Mouse (Mus musculus): ENCODE measurements around the gene Casp3.

Gene Casp3

DNA sequence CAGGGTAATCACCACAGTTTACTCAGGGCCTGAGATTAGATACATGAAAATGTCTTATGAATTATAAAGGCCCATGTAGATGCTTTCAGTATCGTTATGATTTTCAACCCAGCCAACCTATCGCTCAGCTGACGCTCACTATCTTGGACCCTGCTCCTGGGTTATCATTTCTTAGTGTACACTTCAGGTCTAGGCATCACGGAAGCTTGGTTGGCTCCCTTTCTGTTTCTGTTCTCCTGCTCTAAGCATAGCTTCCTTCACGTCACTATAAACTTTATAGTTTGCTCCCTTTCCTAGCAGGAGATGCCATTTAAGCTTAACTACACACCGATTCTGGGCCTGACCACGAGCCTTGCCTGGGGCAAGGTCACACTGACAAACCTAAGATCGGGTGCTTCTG, 5.5 kb upstream of the Casp3 start:
- no peak for DNase-seq

- no peak for DNase-seq
Measured at GRCm38 (mm10) chr8:46612913-46613312, 4.2 kb upstream of the Casp3 start.

- no peak for DNase-seq
Measured at GRCm38 (mm10) chr8:46613377-46613776, 3.7 kb upstream of the Casp3 start.

GRCm38 (mm10) chr8:46615936-46616335, 1.2 kb upstream of the Casp3 start:
- no peak for DNase-seq

DNA sequence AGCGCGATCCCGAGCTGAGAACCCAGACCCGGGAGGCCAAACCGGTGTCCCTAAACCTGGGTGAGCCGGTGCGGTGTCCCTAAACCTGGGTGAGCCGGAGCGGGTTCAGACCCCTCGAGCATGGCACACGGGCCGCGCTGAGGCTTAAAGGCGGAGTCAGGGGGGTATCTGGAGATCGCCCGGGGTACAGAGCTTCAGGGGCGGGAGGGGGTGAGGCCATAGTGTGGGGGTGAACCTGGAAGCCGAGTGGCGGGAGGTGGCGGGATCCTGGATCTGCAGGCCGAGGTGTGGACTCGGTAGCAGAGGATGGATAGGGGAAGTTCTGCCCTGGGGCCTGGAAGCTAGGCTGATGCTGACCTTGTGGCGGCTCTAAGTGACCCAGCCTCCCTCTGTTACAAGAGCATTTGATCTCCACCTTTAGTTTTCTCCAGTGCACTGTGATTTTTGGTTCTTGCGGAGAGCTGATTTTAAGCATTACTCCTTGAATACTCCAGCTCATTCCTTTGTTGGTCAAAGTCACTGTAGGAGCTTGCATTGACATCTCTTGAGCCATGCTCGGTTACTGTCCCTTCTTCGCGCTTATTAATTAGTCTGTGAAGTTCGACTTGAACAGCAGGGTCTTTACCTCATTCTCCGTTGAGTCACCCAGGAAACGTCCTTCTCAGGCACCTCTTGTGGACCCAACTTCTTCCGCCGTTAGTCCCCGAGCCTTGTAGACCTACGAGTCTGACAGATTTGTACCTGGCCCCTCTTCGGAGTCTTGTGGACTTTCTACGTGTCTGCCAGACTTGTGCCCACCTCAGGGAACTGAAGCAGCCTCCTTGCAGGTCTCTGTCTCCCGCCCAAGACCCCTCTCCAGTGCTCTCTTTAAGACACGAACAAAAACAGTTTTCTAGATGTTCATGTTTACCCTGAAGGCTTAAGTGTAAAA, 864 bp downstream of the Casp3 start:
- DNase-seq = peak in 1 of 2 experiments; percentile 40

DNA sequence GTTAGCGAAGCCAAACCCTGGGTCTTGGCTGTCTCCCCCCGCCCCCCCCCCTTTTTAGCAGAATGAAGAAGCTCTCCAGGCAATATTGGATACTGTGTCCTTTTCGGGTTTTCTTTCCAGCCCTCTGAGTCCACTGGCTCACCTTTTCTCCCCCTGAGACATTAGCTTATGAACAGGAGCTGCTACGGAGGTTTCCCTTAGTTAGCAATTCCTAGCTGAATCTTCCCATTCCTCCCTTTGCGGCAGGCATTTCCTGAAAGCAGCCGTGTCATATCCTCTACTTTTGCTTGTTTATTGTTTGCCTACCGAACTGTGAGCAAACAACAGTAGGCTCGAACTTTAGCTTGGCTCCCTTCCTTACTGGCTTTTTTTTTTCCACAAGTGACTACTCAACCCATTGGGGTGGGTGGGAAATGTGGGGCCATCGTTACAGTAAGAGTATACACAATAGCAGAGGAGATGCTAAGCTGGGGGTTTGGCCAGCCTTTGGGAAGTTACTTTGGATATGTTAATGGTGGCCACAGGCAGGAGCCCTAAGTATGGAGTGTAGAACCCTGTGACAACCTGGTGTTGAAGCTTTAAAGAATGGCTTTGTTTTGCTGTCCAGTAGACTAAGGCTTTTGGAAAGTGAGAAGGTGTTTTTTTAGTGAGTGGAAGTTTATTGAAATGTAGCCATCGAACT, 1.7 kb downstream of the Casp3 start:
- no peak for DNase-seq

DNA sequence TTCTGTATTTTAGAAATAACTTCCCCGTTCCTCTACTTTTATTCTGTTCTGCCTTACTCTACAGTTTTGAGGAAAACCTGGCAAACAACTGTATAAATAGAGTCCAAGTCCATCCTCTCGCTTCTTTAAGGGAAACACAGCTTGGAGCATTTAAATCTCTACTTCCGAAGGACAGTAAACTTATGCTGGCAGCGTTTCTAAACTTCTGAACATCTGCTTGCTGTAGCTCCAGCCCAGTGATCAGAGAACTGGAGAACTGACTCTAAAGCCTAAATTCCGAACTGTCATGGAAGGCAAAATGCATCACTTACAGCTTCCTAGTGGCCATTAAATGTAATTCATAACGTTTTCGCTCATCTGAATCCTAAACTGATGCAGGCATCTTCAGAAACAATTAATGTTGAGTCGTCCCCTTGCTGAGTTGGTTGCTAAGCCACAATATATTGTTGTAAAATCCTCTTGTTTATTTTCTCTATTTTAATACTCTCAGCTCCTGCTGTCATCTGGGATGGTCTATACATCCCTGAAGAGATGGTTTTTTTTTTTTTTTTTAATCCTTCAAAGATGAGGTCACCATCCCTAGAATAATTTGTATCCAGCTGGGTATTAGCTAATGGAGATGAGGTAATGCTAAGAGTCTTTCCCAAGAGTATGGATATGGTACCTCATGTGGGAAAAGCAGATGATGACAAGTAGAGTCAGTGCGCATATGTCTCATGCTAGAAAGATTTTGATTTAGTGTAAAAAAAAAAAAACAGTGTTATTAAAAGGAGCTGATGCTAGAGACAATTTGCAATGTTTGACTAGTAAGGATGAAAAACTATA, 5.6 kb downstream of the Casp3 start:
- DNase-seq = no peak

DNA sequence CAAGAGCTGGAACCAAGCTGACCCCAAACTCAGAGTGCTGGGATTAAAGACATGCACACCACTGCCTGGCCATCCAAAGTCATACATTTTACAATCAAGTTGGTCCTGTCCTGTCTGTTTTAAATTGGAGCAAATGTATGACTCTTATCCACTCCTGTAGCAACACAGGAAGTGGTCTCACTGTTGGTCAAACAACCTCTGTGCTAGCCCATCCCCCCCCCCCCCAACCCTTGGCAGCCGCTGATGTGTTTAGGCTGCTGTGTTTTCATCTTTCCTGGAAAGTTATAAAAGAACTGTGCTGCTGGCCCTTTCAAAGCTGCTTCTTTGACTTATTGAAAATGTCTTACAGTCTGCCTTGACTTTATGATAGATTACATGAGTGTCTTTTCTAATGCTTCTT, 8.1 kb downstream of the Casp3 start:
- no peak for DNase-seq

DNA sequence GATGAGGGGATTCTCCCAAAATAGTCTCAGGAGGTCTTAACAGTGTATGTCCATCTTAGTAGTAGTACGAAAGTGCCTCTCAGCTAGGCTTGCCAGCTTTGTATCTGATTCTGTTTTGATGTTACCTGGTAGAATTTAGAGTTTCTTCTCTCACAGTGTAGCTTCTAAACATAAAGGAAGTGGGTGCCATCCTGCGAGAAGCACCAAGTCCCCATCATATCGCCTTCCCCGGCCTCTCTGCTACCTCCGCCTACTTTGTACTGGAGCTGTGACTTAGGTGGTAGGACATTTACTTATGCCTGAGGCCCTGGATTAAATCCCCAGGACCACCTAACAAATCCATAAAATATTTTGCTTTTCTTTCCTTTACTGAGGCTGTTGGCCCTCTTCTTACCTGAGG, 9.6 kb downstream of the Casp3 start:
- no peak for DNase-seq

DNA sequence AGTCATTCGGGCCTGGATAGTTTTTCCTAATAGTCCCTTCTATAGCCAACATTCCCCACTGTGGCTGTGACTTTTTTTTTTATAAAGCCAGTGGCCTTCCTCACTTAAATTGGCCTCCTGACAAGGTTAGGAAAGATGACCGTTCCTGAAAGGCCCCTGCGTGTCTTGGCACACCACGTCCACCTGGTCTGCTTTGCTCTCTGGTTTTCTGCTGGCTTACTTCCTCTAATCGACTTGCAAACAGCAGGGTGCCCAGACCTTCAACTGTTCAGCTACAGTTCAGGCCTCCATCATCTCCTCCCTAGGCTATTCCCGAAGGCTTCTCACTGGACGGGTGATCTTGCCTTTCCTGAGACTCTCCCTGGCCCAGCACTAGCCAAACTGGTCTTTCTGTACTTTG, 10.8 kb downstream of the Casp3 start:
- DNase-seq = no peak

- no peak for DNase-seq
Measured at GRCm38 (mm10) chr8:46628645-46629044, 11.6 kb downstream of the Casp3 start.

DNA sequence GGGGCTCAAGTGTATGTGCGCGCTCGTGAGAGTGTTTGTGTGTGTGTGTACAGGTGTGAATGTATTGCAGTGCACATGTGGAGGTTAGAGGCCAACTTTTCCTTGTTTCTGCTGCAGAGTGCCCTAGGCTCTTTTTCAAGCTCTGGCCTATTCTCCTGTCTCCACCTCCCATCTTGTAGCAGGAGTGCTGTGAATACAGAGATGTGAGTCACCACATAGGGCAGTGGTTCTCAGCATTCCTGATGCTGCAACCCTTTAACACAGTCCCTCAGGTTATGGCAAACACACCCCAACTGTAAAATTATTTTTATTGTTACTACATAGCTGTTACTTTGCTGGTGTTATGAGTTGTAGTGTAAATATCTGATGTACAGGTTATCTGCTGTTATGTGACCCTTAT, 13.3 kb downstream of the Casp3 start:
- DNase-seq = no peak

GRCm38 (mm10) chr8:46630932-46631331, 13.8 kb downstream of the Casp3 start:
- no peak for DNase-seq

GRCm38 (mm10) chr8:46639010-46639571, 22.0 kb downstream of the Casp3 start:
- peak; percentile 49 to 52 for DNase-seq

DNA sequence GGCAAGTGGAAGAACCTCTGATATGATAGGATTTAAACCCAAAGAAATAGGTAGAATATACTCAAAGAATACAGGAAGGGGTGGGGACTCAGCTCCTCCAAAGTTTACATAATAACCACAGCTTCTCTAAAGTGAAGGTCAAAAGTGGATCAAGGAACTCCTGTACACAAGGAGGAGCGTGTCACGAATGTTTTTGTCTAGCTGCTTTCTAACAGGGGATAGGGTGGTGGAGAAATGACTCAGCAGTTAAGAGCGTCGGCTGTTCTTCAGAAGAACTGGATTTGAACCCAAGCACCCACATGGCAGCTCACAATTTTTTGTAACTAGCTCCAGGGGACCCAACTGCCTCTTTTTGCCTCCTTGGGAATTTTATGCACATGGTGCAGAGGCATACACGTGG, 22.8 kb downstream of the Casp3 start:
- no peak for DNase-seq

- DNase-seq = no peak
Measured at GRCm38 (mm10) chr8:46641272-46641671, 24.2 kb downstream of the Casp3 start.

GRCm38 (mm10) chr8:46648421-46648820, 31.3 kb downstream of the Casp3 start:
- peak in 1 of 2 experiments; percentile 8 for DNase-seq

- DNase-seq = peak; percentile 39 to 49
Measured at GRCm38 (mm10) chr8:46651872-46652271, 34.8 kb downstream of the Casp3 start.

DNA sequence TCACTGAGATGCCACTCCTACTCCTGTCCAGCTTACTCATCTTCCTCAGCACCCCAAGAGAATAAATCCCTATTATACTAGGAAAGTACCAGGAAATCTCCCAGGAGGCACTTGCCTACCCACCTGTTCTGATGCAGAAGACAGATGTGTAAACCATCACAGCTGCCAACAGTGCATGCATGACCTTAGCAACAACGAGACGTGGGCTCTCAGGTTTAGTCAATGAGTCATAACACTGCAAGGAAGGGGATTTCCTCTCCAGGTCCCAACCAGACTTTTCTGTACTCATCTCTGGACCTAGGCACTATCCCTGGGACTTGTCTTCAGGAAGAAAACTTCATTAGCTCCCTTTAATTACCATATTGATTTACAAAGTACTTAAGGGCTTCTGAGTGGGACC, 38.8 kb downstream of the Casp3 start:
- DNase-seq = no peak

GRCm38 (mm10) chr8:46671496-46671895, 54.4 kb downstream of the Casp3 start:
- peak; percentile 55 to 71 for DNase-seq

GRCm38 (mm10) chr8:46680671-46681365, 63.7 kb downstream of the Casp3 start:
- no peak for DNase-seq

DNA sequence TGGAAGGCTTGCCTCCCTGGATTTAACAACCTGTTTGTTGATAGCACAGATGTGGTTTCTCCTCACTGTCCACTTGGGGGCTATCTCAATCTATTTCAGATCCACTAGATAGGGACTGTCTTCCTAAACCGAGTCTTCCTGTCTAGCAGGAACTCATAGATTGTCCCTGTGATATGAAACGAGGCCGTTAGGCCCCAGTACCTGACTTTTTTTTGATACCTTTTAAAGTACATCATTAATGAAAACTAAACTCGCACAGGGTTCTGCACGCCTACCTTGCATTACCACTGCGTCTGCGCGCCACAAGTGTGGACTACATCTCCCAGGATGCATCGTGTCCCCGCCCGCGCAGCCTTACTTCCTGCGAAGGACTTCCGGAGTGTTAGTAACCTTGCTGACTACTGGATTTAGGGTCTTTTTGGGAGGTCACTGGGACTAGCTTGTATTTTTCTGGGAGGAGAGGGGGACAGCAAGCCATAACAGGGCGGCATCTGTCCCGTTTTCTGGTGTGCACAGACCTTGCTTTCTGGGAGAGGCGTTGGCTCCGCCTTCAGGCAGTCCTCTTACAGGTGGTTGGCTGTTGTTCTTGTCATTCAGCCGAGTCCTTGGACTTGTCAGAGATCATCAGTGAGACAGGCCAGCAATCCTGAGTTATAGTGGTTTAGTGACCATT, 69.7 kb downstream of the Casp3 start:
- peak; percentile 93 to 94 for DNase-seq
